Mouse (Mus musculus) cerebellum, postnatal 36 days (tissue): Measurements from ENCODE around the gene Cchcr1.
A peak's percentile ranks its signal among the peaks of the same experiment; 100 is the strongest.

Experiments
- DNase-seq, 2 experiments: peaks; one replicate each; pipeline ENCODE4 v3.0.0; 2021 to 2022; ENCODE audit warnings: mixed read lengths in 2 of 2

Cchcr1 gene

DNA sequence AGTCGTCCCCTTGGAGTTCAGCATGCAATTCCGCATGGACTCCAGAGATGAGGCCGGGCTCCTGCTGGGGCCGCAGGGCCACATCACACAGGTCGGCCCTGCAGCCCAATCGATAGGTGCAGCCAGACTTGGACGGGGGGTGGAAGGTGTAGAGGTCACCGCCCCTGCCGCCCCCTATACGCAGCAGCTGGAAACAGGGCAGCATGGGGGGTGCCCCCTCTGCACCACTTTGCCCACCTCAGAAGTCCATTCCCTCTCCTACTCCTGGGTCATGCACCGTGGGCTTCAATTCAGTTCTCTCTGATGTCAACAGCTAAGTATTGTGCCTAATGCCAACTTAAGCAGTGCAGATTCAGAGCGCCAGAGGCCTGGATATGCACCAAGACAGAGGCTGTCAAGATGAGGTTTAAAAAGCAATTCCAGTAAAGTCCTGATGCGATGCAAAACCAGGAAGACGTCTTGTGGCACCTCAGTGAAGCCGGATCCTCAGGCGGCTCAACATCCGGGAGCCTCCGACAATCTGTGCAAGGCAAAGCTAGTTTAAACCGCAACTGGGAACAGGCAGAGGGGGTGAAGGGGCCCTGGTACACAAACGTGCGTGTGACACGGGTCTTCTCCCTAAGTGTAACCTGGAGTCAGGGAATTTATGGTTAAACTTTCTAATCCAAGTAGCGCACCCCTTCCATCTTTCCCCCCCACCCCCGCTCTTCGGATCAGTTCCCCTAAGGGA is 824 bp upstream of the Cchcr1 start:
- DNase-seq = no peak

- no peak for DNase-seq
Measured at GRCm38 (mm10) chr17:35517526-35517925, 626 bp downstream of the Cchcr1 start.

DNA sequence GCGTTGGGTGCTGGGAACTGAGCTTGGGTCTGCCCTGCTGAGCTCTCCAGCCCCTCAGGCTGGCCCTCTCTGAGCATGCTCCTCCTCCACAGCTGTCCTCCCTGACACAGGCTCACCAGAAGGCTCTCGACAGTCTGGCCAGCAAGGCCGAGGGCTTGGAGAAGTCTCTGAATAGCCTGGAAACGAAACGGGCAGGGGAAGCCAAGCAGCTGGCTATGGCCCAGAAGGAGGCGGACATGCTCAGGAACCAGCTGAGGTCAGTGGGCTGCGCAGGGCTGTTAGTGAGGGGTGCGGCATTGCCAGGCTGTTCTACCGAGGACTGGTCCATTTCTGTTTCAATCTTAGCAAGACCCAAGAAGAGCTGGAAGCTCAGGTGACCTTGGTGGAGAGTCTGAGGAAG is 7.5 kb downstream of the Cchcr1 start:
- no peak for DNase-seq

- no peak for DNase-seq
Measured at GRCm38 (mm10) chr17:35526644-35527043, 9.7 kb downstream of the Cchcr1 start.

- no peak for DNase-seq
Measured at GRCm38 (mm10) chr17:35532360-35532759, 15.5 kb downstream of the Cchcr1 start.

DNA sequence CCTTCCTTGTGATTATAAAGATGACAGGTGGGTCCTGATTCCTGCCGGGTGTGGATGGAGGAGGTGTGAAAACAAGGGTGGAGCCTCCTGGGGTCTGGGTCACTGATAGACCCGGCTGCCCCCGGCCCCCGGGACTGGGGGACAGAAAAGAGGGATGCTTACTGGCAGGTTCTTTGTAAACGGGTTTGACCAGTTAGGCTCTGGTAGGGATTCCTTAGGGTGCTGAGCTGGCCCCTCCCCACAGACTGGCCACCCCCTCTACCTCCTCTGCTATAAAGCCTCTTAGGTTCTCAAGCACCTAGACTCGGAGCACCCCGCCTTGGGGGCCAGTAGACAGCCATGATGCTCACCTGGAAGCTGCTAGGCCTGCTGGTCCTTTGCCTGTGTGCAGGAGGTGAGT is 16.0 kb downstream of the Cchcr1 start, which contains the start of gene Psors1c2:
Psors1c2 (plus strand) TSS at position 301 of the 400 bp plus-strand sequence.
- DNase-seq = no peak

DNA sequence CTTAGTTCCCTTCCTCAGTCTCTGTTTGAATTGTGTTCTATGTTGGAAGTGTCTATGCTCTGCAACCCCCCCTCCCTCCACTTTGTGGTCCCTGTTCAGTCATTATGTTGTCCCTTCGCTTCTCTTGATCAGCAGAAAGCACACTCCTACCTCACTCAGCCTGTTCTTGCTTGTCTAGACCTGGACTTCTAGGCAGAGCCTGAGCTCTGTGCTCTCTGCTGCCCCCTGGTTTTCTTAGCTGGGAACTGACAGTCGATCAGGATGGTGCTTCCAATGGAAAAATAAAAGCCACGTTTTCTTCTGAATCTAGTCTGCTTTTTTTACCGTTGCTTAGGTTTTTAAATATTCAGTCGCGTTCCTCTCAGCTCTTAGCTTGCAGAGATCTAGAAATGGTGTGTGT is 17.4 kb downstream of the Cchcr1 start:
- DNase-seq = peak; percentile 79 to 82

- no peak for DNase-seq
Measured at GRCm38 (mm10) chr17:35537421-35537820, 20.5 kb downstream of the Cchcr1 start.

DNA sequence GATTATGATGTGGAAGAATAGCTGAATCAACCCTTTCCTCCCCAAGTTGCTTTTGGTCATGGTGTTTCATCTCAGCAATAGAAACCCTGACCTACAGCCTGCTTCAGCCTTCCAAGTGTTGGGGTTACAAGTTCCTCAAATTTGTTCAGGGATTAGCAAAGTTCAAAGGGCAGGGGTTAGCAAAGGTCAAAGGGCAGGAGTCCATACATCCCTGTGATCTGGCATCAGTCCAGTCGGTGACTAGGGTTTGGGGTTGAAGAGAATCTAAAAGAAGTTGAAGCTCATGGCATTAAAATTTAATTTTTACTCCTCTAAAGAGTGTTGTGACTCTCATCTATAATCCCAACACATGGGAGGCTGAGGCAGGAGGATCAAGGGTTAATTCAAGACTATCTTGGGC is 21.6 kb downstream of the Cchcr1 start:
- DNase-seq = no peak

- no peak for DNase-seq
Measured at GRCm38 (mm10) chr17:35539540-35539939, 22.6 kb downstream of the Cchcr1 start.

DNA sequence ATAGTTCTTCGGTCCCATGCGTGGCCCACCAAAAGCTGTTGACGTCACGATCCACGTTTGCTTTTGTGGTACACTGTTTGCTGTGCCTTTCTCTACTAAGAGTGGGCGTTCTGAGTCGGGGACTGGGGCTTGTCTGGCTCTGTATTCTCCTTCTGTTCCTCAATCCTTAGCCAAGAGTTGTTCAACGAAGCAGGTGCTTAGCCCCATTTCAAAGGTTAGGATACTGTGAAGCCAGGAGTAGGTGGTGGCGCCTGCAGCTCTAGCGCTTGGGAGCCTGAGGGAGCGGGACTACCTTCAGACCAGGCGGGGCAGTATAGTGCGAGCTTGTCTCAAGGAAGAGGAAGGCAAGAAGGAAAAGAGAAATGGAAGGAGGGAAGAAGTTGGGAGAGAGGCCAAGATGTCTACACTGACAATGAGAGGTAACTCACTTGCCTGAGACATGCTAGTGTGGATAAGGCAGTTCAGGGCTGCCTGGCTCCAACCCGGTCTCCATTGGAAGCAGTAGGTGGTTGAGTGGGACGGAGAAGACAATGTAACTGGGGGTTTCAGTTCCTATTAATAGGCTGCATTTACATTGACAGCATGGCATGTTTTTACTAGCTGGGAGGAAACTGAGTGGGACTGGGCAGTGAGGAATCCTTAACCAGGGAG is 26.0 kb downstream of the Cchcr1 start:
- DNase-seq = no peak

DNA sequence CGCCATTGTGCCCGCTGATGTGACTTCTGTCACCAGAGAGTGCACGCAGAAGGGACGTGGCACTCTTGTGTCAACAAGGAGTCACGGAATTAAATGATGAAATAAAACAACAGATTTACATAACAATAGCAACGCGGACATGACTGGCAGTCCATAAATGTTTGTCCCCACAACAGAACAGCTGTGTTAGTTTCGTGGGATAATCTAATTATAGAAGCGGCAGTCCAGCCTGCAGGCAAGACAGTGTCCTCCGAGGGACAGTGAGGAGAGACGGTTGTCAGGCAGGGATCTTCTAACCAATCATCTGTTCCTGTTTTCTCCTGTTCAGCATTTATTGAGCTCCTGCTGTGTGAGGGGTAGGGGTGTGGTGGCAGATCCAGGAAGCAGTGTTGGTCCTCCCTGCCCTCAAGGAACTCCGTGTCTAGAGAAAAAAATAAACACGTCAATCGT is 26.5 kb downstream of the Cchcr1 start:
- no peak for DNase-seq

DNA sequence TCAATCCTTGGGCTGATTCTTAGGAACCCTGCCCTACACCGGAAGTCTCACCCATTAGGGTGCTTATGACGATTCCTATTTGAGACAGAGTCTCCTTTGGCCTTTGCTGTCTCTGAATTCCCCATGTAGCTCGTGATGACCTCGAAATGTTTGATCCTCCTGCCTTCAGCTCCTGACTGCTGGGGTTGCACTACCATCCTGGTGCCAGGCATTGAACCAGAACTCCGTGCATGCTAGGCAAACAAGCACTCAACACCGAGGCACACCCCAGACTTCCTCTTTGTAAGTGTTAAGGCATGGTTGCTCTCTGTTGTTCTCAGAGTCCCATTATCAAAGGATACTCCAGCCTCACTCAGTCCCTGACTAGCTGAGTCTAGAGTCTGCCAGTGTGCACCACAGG is 27.1 kb downstream of the Cchcr1 start:
- no peak for DNase-seq

DNA sequence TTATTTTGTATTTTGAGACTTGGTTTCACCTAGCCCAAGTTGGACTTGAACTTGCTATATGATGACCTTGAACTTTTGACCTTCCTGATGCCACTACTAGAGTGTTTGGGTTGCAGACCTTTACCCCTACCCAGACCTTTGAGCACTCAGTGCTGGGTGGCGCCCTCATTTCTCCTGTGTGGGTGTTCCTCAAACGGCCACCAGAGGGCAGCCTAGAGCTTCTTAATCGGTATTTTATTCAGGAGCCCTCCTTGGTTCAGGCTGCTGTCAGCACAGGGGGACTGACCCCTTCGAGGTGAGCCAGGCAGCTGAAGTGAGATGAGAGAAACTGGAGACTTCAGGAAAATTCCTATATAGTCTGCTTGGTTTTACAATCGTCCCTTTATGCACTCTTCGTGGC is 27.8 kb downstream of the Cchcr1 start:
- DNase-seq = peak; percentile 67 to 75

DNA sequence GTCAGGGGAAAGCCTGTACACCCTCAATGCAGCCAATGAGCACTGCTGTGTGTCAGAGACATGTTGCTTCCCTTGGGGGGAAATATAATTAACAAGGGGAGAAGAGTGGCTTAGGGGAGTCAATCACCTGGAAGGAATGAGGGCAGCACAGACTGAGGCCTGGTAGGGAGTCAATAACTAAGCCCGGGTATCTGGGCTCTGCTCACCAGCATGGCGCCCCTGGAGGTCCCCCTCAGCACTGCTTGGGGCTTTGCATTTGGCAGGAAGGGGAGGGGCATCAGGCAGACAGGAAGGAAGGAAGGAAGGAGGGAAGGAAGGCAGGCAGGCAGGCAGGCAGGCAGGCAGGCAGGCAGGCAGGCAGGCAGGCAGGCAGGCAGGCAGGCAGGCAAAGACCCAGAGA is 30.6 kb downstream of the Cchcr1 start:
- DNase-seq = no peak

GRCm38 (mm10) chr17:35548636-35549035 is 31.7 kb downstream of the Cchcr1 start:
- DNase-seq = no peak

- peak; percentile 86 to 90 for DNase-seq
Measured at GRCm38 (mm10) chr17:35549437-35550142, 32.7 kb downstream of the Cchcr1 start.

GRCm38 (mm10) chr17:35550143-35550494 is 33.2 kb downstream of the Cchcr1 start:
- DNase-seq = no peak

DNA sequence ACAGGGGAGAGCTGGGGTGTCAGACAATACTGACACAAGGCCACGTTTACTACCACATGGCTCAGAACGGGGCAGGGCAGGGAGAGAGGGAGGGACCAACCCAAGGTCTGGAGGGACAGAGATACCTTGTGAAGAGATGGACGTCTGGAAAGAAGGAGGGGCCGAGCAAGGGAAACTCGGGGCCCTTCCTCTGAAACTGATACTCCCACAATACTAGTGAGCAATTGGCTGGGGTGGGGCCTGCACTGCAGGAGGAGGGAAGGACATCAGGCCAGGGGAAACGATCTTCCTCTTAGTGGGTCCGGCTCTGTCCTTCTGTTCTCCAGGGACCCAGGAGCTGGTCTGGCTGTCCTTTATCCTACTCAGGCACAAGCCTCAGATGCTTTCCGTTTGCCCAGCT is 34.0 kb downstream of the Cchcr1 start:
- DNase-seq = no peak

DNA sequence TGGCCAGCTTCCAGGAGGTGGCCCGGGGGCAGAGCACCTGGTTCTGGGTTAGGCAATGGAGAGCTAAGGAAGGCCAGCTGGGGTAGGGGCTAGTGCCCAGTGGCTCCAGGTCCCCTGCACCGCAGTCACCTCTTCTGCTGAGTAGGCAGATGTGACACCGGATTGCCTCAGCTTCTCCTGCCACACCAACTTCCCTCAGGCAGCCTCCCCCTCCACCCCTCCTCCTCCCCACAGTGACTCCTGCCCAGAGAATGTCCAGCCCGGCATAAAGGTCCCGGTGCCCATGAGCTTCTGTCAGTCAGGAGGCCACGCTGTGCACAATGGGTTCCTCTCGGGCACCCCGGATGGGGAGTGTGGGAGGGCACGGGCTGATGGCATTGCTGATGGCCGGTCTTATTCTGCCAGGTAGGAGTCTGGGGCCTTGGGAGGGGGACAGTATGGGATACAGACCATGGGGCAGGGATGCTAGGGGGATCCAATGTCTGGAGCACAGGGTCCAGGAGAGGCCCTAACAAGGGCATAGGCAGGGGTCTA is 35.0 kb downstream of the Cchcr1 start, which contains the start of gene Cdsn:
Cdsn (plus strand) TSS at position 248 of the 534 bp plus-strand sequence.
- DNase-seq = no peak

- DNase-seq = no peak
Measured at GRCm38 (mm10) chr17:35554321-35554720, 37.4 kb downstream of the Cchcr1 start.

DNA sequence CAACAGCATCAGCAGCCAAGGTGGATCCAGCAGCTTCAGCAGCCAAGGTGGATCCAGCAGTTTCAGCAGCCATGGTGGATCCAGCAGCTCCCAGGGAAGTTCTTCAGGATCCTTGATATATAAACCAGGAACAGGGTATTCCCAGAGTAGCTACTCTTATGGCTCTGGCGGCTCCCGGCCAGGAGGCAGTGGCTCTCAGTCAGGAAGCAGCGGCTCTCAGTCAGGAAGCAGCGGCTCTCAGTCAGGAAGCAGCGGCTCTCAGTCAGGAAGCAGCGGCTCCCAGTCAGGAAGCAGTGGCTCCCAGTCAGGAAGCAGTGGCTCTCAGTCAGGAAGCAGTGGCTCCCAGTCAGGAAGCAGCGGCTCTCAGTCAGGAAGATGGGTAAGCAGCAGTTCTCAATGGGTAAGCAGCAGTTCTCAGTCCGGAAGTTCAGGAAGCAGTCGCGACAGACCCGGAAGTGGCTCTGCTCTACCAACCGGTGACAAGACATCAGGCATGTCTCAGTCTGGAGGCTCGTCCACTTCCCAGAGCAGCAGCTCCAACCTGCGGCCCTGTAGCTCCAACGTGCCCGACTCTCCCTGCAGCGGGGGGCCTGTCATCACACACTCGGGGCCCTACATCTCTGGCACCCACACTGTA is 38.0 kb downstream of the Cchcr1 start:
- DNase-seq = no peak

- DNase-seq = no peak
Measured at GRCm38 (mm10) chr17:35556186-35556765, 39.4 kb downstream of the Cchcr1 start.
